Mouse (Mus musculus) layer of hippocampus, adult 11-12 months (tissue): ENCODE results near the gene Galnt9.

Source experiments
- DNase-seq: peaks from one replicate; pipeline ENCODE4 v3.0.0; 2022; ENCODE audit warnings: low spot score

Galnt9 gene

GRCm38 (mm10) chr5:110589833-110590232 lies 45.7 kb downstream of the Galnt9 start:
- no peak for DNase-seq

- no peak for DNase-seq
Measured at GRCm38 (mm10) chr5:110594465-110594864, 50.3 kb downstream of the Galnt9 start.

GRCm38 (mm10) chr5:110595341-110595740 lies 51.2 kb downstream of the Galnt9 start:
- DNase-seq, result peak; percentile 61

GRCm38 (mm10) chr5:110596086-110596780 lies 52.1 kb downstream of the Galnt9 start:
- no peak for DNase-seq

GRCm38 (mm10) chr5:110597502-110597901 lies 53.3 kb downstream of the Galnt9 start:
- no peak for DNase-seq

- no peak for DNase-seq
Measured at GRCm38 (mm10) chr5:110598298-110599095, 54.3 kb downstream of the Galnt9 start.

GRCm38 (mm10) chr5:110603016-110603685 lies 59.0 kb downstream of the Galnt9 start:
- DNase-seq, result no peak

- no peak for DNase-seq
Measured at GRCm38 (mm10) chr5:110604311-110604710, 60.2 kb downstream of the Galnt9 start.

GRCm38 (mm10) chr5:110605531-110606221 lies 61.5 kb downstream of the Galnt9 start:
- DNase-seq, result no peak

- no peak for DNase-seq
Measured at GRCm38 (mm10) chr5:110607767-110608166, 63.6 kb downstream of the Galnt9 start.

GRCm38 (mm10) chr5:110608336-110608735 lies 64.2 kb downstream of the Galnt9 start:
- no peak for DNase-seq

GRCm38 (mm10) chr5:110608941-110609340 lies 64.8 kb downstream of the Galnt9 start:
- DNase-seq, result no peak

GRCm38 (mm10) chr5:110609425-110609824 lies 65.3 kb downstream of the Galnt9 start:
- DNase-seq, result no peak

- DNase-seq, result no peak
Measured at GRCm38 (mm10) chr5:110609868-110610267, 65.7 kb downstream of the Galnt9 start.

GRCm38 (mm10) chr5:110610484-110610883 lies 66.3 kb downstream of the Galnt9 start:
- no peak for DNase-seq

GRCm38 (mm10) chr5:110611435-110612158 lies 67.4 kb downstream of the Galnt9 start:
- DNase-seq, result peak; percentile 68

- DNase-seq, result no peak
Measured at GRCm38 (mm10) chr5:110619226-110619625, 75.1 kb downstream of the Galnt9 start.

GRCm38 (mm10) chr5:110624319-110624718 lies 80.2 kb downstream of the Galnt9 start:
- no peak for DNase-seq

GRCm38 (mm10) chr5:110627351-110627750 lies 83.2 kb downstream of the Galnt9 start:
- DNase-seq, result no peak

- DNase-seq, result no peak
Measured at GRCm38 (mm10) chr5:110628156-110628555, 84.0 kb downstream of the Galnt9 start.

GRCm38 (mm10) chr5:110629525-110630120 lies 85.5 kb downstream of the Galnt9 start:
- no peak for DNase-seq
